Mouse (Mus musculus): ENCODE results near the gene Selenop. TPM values are rescaled to one million over a fixed set of nuclear protein-coding genes. Genes with fewer than 3 reads are reported as not detected.

The Selenop gene
- polyA plus RNA-seq, 1 experiment from 2014 or later, result 92.2 TPM

DNA sequence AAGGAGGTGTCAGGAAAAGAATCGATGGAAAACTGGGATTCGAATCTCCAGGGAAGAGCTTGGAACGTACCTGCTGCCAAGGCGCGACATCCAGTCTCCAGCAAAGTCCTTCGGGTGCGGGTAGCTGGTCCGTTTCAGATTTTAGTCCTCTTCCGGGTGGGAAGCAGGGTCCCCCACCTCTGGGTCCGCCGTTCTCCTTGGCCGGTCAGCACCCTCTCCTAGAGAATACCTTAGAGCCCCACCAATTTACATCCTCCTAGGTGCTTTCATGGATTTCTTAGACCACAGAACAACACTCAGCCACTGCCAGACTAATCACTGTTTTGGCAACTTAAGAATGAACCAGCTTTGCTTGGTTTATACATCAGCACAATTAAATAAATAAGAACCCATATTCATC is 35.1 kb downstream of the Selenop start, which contains the start of gene Ccdc152:
TSS of gene Ccdc152 (minus strand) at position 101 of the 400 bp plus-strand sequence.
- ATAC-seq (ENCODE audit: insufficient read depth, low FRiP score, low TSS enrichment) (no peak), DNase-seq (ENCODE audit: low spot score) (no peak)
- WGBS, result 86% methylated on average over 12 of the region's 12 CpGs
- H3K36me3 ChIP-seq (ENCODE audit: control insufficient read depth, insufficient read depth, low read length), result no peaks in the 10 kb centered on the region
- H3K27me3 ChIP-seq (ENCODE audit: control insufficient read depth, insufficient read depth, low read length), result no peaks in the 10 kb centered on the region
- no peaks in the 10 kb centered on the region for H3K4me1 ChIP-seq (ENCODE audit: control insufficient read depth, insufficient read depth, low read length)
- H3K4me2 ChIP-seq (ENCODE audit: low read depth), result no peak within 1 kb of the TSS
- H3K9me3 ChIP-seq (ENCODE audit: control insufficient read depth, low read length), result no peaks in the 10 kb centered on the region
- no peak within 1 kb of the TSS for H3K4me3 ChIP-seq (ENCODE audit: low read depth, low read length)
- H3K27ac ChIP-seq (ENCODE audit: low read depth, low read length), result no peak within 1 kb of the TSS
- H3K9ac ChIP-seq (ENCODE audit: low read length), result no peak within 1 kb of the TSS

DNA sequence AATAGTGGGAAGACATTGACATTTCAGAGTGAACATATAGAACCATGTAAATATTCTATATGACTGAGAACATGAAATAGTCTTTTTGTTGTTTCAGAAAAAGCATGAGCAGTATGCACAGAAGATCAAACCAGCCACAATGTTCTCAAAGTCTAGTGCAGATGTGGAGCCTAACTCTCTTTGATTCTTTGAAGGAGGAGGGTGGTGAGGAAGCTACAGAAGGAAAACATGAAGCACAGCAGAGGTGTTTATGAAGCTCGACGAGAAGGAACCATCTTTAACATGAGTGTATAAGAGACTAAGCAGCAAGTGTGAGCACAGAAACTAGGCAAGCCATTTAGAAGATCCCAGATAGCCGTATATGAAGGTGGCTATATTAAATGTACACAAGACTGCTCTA is 41.5 kb downstream of the Selenop start:
- ATAC-seq (ENCODE audit: insufficient read depth, low FRiP score, low TSS enrichment) (no peak), DNase-seq (ENCODE audit: low spot score) (no peak)
- no peaks in the 10 kb centered on the region for H3K4me1 ChIP-seq (ENCODE audit: control insufficient read depth, insufficient read depth, low read length)
- no peaks in the 10 kb centered on the region for H3K36me3 ChIP-seq (ENCODE audit: control insufficient read depth, insufficient read depth, low read length)
- 90% methylated on average over 3 of the region's 3 CpGs for WGBS
- no peak overlapping the region for H3K9ac ChIP-seq (ENCODE audit: low read length)
- no peaks in the 10 kb centered on the region for H3K9me3 ChIP-seq (ENCODE audit: control insufficient read depth, low read length)
- no peaks in the 10 kb centered on the region for H3K27me3 ChIP-seq (ENCODE audit: control insufficient read depth, insufficient read depth, low read length)
- H3K4me3 ChIP-seq (ENCODE audit: low read depth, low read length), result no peak overlapping the region
- H3K27ac ChIP-seq (ENCODE audit: low read depth, low read length), result no peak overlapping the region
- no peak overlapping the region for H3K4me2 ChIP-seq (ENCODE audit: low read depth)

DNA sequence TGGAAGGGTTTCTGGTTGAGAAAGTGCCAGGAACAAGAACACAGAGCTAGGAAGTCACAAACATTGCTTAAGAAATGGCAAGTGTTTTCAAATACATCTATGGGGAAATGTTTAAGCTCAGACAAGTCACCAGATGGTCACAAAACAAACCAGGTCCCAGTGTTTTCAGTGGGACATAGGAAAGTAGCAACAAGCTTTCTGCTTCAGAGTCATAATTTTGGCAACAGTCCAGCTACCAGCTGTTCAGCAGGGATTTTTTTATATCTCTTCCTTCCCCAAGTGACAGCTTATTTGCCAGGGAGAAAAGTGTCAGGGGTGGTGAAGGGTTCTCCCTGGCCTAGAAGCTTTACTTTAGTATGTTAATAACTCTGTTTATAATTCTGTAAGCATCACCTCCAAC is 44.6 kb downstream of the Selenop start:
- ATAC-seq (ENCODE audit: insufficient read depth, low FRiP score, low TSS enrichment), result no peak
- Histone ChIP-seq H3K9me3 (ENCODE audit: control insufficient read depth, low read length) (no peaks in the 10 kb centered on the region), H3K4me1 (ENCODE audit: control insufficient read depth, insufficient read depth, low read length) (no peaks in the 10 kb centered on the region), H3K36me3 (ENCODE audit: control insufficient read depth, insufficient read depth, low read length) (no peaks in the 10 kb centered on the region), H3K4me3 (ENCODE audit: low read depth, low read length) (no peak overlapping the region), H3K27ac (ENCODE audit: low read depth, low read length) (no peak overlapping the region), H3K4me2 (ENCODE audit: low read depth) (no peak overlapping the region), H3K9ac (ENCODE audit: low read length) (no peak overlapping the region), H3K27me3 (ENCODE audit: control insufficient read depth, insufficient read depth, low read length) (no peaks in the 10 kb centered on the region)
- no peak for DNase-seq (ENCODE audit: low spot score)

DNA sequence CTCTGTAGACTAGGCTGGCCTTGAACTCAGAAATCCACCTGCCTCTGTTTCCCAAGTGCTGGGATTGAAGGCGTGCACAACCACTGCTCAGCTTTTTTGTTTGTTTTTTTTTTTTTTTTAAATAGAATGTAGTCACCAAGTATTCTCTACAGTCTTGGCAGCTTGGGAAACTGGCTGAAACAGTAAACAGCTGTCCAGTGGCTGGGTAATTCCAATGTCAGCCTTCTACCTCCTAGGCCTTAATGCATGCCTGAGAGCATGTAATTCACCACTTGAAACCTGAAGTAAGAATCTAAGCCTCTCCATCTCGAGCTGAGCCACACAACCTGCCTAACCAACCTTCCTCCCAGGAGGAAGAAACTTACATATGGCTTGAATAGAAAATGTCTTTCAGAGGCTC is 48.3 kb downstream of the Selenop start:
- H3K4me1 ChIP-seq (ENCODE audit: control insufficient read depth, insufficient read depth, low read length), result no peaks in the 10 kb centered on the region
- no peak overlapping the region for H3K4me3 ChIP-seq (ENCODE audit: low read depth, low read length)
- no peak overlapping the region for H3K27ac ChIP-seq (ENCODE audit: low read depth, low read length)
- H3K4me2 ChIP-seq (ENCODE audit: low read depth), result no peak overlapping the region
- H3K9ac ChIP-seq (ENCODE audit: low read length), result no peak overlapping the region
- WGBS, result 83% methylated on average over 2 of the region's 2 CpGs
- H3K9me3 ChIP-seq (ENCODE audit: control insufficient read depth, low read length), result no peaks in the 10 kb centered on the region
- DNase-seq (ENCODE audit: low spot score), result no peak
- H3K36me3 ChIP-seq (ENCODE audit: control insufficient read depth, insufficient read depth, low read length), result no peaks in the 10 kb centered on the region
- no peak for ATAC-seq (ENCODE audit: insufficient read depth, low FRiP score, low TSS enrichment)
- H3K27me3 ChIP-seq (ENCODE audit: control insufficient read depth, insufficient read depth, low read length), result no peaks in the 10 kb centered on the region

DNA sequence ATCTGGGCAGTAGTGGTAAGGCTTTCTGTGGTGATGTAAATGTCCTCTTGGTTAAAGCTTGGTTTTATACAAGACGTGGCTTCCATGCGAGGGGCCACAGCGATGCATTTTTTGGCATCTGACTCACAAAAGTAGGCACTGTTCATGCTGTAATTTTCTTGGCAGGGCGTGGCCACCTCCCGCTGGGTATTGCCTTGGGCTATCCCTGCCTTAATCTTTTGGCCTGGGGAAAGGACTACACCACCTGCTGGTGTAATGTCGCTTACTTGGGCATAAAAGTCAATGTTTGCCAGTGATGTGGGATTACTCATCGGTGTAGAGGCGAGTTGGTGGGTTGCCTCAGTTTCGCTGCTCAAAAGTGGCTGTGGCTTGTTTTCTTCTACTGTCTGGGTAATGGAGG is 51.6 kb downstream of the Selenop start:
- Histone ChIP-seq H3K36me3 (ENCODE audit: control insufficient read depth, insufficient read depth, low read length) (no peaks in the 10 kb centered on the region), H3K27ac (ENCODE audit: low read depth, low read length) (no peak overlapping the region), H3K9ac (ENCODE audit: low read length) (no peak overlapping the region), H3K4me2 (ENCODE audit: low read depth) (no peak overlapping the region), H3K4me1 (ENCODE audit: control insufficient read depth, insufficient read depth, low read length) (no peaks in the 10 kb centered on the region), H3K4me3 (ENCODE audit: low read depth, low read length) (no peak overlapping the region), H3K27me3 (ENCODE audit: control insufficient read depth, insufficient read depth, low read length) (no peaks in the 10 kb centered on the region), H3K9me3 (ENCODE audit: control insufficient read depth, low read length) (no peaks in the 10 kb centered on the region)
- DNase-seq (ENCODE audit: low spot score) (no peak), ATAC-seq (ENCODE audit: insufficient read depth, low FRiP score, low TSS enrichment) (no peak)
- WGBS, result 85% methylated on average over 9 of the region's 9 CpGs

DNA sequence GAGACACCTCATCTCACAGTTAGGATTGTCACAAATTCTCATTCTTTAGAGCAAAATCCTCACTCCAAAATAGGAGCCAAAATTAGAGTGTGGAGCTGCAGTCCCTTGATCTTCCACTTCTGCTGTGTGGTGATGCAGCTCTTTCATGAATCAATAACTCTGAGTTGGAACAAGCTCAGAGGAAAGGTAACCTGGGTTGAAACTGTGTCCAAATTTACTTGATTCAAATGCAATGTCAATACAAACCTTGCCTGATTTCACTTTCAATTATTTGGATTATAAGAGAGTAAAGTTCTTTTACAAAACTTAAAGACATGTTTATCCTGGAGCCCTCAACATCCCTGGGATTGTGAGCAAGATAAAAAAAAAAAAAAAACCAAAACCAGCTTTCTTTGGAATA is 54.7 kb downstream of the Selenop start:
- Histone ChIP-seq H3K4me2 (ENCODE audit: low read depth) (no peak overlapping the region), H3K9me3 (ENCODE audit: control insufficient read depth, low read length) (no peaks in the 10 kb centered on the region), H3K4me3 (ENCODE audit: low read depth, low read length) (no peak overlapping the region), H3K36me3 (ENCODE audit: control insufficient read depth, insufficient read depth, low read length) (no peaks in the 10 kb centered on the region), H3K27ac (ENCODE audit: low read depth, low read length) (no peak overlapping the region), H3K4me1 (ENCODE audit: control insufficient read depth, insufficient read depth, low read length) (no peaks in the 10 kb centered on the region), H3K27me3 (ENCODE audit: control insufficient read depth, insufficient read depth, low read length) (no peaks in the 10 kb centered on the region), H3K9ac (ENCODE audit: low read length) (no peak overlapping the region)
- no peak for ATAC-seq (ENCODE audit: insufficient read depth, low FRiP score, low TSS enrichment)
- no peak for DNase-seq (ENCODE audit: low spot score)

Other genes with a start within 250 kb of the Selenop start
- gene Ccdc152, start 35.0 kb downstream of the Selenop start, polyA plus RNA-seq (2014; fragmentation: Nextera tagmentation; extraction: Ambion mirVana), result not detected in 2 replicates

Data from neural tube, embryonic 11.5 days (tissue).